Mouse (Mus musculus) testis, adult 2 months (tissue): ENCODE measurements around the gene Chst4.

Experiments
- CTCF ChIP-seq: fragments of 200-500 bp; IDR thresholded peaks from 2 replicates; pipeline ENCODE4 v1.5.1; 2012; ENCODE audit warnings: low read depth, mild to moderate bottlenecking, inconsistent platforms, low read length, moderate library complexity; ENCODE audit not compliant: control insufficient read depth, insufficient read depth, insufficient replicate concordance
- POLR2A ChIP-seq: fragments of 200-500 bp; IDR thresholded peaks from 2 replicates; pipeline ENCODE4 v1.6.1; 2012; ENCODE audit warnings: low read depth, mild to moderate bottlenecking, inconsistent platforms, low read length, moderate library complexity; ENCODE audit not compliant: control insufficient read depth

DNA sequence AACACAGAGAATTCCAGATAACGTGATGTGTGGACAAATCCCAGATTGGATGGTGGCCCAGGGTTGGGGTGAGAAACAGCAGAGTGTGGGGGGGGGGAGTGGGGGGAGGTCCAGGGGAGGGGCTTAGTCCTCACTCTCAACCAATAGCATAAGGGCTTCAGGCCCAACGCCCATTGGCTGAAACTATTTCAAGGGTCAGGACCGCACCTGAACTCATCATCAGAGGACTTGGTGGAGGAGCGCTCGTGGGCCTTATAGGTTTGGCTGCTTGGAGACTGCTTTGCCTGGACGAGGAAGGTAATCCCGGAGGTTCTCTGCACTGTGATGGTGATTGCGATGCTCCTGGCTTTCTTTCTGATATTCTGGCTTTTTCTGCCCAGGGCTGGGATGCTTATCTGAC lies 49.3 kb downstream of the Chst4 start, which contains the start of gene Tat:
- no peak for TF ChIP-seq CTCF
- no peak for TF ChIP-seq POLR2A
